ENCODE assay signal across 16 mouse cellular contexts in the genomic region with DNA sequence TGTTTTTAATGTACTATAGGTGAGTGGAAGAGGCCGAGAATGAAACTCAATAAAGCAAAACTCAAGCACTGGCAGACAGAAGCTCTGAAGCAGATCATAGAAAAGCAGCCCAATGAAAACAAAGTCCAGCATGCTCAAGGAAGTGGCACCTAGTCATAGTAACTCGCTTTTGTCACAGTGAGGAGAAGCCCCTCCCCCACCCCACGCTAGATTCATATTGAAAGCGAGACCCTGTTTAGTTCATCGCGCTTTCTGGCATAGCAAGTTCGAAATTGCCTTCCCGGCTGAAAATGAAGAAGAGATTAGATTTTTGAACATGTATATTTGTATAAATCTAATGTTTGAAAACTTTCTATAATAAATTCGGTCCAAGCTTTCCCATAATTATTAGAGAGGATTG.
"Had no signal": no experiment of that assay in that cellular context is flagged by ENCODE, and none has a peak within 500 bp of the region (broad histone marks: within the 10 kb centered on the region; RNA-seq: fewer than 3 reads in every experiment).

No protein-coding gene starts in this region.

- DNase-seq: gastrocnemius, adult 2 months; gastrocnemius, postnatal 10 days; gastrocnemius, postnatal 25 days; heart, adult 2 months; heart, postnatal 10 days; heart, postnatal 4 days; kidney, adult 11 months; kidney, adult 2 months; kidney, adult 9 months; kidney, postnatal 10 days; kidney, postnatal 25 days; kidney, postnatal 4 days; liver; liver, embryonic 13.5 days had no signal

- ATAC-seq: hindbrain, embryonic 16.5 days; intestine, embryonic 16.5 days had no signal
